Mouse (Mus musculus) stomach, postnatal 0 days (tissue): ENCODE measurements at regions not wholly inside any gene's neighbourhood (a gene's known extent, or its start where the extent isn't known, plus 50 kb on each side); places are given as distances from the start of the nearest gene placed in this dataset.

ENCODE experiments used
- CTCF ChIP-seq: IDR thresholded peaks from 2 replicates; pipeline ENCODE4 v1.5.1; 2016; ENCODE audit warnings: antibody characterized with exemption, low read depth, mild to moderate bottlenecking, moderate library complexity
- EP300 ChIP-seq: optimal IDR thresholded peaks from 2 replicates; pipeline ENCODE3; 2016; ENCODE audit warnings: antibody characterized with exemption

DNA sequence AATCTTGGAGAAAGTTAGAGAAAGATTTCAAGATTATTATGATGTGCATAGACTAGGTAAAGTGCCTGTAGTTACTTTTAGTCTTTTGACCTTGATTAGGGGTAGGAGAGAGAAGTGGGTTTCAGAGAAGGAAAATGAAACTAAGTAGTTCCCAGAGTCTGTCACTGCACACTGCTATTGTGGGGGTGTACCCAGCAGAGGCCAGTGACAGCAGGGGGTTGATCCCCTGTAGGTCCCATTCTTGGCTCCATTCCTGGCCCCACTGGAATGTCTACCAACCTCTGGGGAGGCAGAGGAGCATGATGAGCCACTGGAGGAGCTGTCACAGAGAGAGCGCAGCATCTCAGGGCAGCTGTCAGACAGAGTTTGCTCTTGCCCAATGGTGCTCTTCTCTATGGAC lies 88.1 kb downstream of the Trim52 start:
- TF ChIP-seq EP300 (no peak), CTCF (no peak)
